Mouse (Mus musculus) right cerebral cortex, postnatal 36 days (tissue): Measurements from ENCODE around the gene Gm36176.

Source experiments
- DNase-seq, 2 experiments: peaks; one replicate each; pipeline ENCODE4 v3.0.0; 2022; ENCODE audit warnings: low spot score in 2 of 2, mixed read lengths in 1 of 2

Gene Gm36176

DNA sequence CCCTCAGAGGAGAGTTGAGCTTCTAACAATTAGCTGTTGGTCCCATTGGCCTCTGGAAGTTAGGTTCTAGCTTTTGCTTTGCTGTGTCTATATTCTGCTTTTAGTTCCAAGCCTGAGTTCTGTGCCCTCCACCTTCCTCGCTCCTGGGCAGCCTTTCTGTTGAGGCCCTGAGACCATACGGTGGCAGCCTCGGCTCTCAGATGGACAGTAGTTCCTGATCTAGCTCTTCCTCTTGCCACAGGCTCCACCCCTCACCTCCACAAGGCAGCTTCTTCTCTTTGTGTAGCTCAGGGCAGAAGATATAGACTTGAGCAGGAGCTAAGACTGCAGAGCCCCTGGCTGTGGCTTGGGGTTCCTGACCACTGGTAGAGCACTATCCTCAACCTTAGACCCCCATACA is 33.7 kb downstream of the Gm36176 start:
- no peak for DNase-seq

DNA sequence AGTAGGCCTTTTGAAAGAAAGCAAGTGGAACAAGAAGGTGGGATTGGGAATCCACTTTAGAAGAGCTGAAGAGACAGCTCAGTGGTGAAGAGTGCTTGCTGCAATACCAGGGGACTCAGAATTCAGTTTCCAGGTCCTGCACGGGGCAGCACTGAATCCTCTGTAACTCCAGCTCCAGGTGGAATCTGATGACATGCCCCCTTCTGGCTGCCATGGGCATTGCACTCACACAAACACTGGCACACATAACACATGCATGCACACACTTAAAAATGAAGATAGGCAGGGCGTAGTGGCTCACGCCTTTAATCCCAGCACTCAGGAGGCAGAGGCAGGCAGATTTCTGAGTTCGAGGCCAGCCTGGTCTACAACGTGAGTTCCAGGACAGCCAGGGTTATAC is 36.0 kb downstream of the Gm36176 start:
- DNase-seq, result no peak

DNA sequence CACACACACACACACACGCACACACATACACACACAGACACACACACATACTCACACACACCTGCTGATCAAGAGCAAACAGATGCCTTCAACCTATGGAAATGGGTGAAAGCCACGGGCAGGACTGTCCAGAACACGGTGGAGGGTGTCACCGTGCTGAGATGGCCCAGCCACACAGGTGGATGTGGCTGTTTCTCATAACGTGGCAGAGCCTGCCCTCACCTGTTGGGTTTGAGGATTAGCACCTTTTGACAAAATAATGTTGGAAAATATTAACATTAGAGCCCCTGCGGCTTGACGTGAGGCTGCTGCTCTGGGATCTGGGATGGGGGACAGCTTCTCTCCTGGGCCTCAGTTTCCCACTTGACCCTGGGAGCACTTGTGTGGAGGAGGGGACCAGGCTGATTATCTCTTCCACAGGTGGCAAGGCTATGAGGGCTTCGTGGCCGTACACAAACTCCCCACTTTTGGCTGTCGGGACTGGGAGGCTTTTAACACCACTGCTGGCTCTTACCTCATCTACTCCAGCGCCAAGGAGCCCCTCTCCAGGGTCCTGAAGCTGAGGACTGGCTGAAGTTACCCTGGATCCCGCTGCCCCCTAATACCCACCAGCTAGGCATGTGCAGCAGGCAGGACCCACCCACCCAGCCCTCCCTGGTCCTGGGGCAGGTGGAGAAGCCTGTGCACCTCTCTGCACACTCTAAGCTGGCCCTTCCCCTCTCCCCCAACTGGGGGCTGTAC is 39.6 kb downstream of the Gm36176 start:
- no peak for DNase-seq

DNA sequence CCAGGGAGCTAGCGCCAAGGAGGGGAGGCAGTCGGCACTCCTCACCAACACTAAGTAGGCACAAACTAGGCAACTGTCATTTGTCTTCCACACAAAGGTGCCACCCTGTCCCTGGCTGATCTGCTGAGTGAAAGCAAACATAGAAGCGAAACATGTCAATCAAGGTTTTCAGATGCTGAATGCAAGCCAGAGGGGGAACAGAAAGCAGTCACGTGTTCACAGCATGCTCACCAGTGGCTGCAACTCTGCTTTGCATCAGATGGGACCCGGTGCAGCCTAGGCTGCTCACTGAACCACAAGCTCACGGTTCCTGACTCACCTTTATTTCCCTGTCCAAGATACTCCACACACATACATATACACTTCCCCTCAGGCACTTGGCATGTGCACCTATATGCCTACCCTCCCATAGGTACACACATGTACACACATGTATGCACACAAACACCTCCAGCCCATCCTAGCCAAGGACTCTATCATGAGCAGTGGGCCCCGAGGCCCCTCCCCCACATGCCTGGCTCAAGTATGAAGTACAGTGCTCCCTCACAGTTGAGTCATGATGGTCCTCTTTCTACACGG is 44.5 kb downstream of the Gm36176 start:
- DNase-seq, result no peak

DNA sequence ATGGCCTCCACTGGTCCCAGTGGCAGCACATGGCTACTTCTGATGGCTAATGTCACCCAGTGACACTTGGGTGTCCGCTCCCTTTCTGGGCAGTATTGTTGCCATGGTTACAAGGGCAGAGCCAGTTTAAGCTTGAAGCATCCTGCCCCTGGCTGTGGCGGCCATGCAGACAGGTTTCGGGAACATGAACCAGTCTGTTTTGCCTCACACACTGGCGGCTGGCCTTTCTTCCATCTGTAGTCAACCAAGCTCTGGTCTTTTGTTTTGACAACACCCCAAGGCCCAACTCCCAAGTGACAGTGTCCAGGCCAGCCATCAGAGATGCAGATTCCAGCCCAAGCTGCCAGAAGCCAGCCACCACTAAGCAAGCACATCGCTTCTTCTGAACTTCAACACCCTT is 49.0 kb downstream of the Gm36176 start:
- DNase-seq, result no peak
